Mouse (Mus musculus): ENCODE data around the gene Chtf18.

DNA sequence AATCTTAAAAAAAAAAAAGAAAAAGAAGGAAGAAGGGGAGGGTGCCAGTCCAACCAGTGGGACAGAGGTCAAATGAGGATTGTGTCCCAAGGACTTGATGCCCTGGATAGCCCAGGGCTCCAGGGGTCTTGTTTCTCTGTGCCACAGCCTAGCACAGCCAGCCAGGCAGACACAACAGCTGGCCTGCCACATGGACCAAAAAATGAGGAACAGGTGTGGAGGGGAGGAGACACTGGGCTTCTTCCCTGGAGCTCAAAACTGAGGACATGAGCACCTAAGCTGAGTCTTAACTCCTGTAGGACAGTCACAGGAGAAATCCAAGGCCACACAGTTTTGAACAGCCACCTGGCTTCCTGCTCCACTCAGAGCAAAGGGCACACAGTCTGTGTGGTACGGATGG, 31.0 kb downstream of the Chtf18 start:
- TF ChIP-seq CTCF (IDR thresholded peaks at IDR 0.05; ENCODE audit: control insufficient read depth, insufficient read depth, insufficient read length): no peak
- TF ChIP-seq CEBPB (IDR thresholded peaks at IDR 0.05; ENCODE audit: low read depth): no peak
- no peak for TF ChIP-seq MAX (IDR thresholded peaks at IDR 0.05)
- TF ChIP-seq MYOD1 (IDR thresholded peaks at IDR 0.05; ENCODE audit: control insufficient read depth, insufficient read length, low read depth): no peak
- no peak for TF ChIP-seq USF1 (IDR thresholded peaks at IDR 0.05; ENCODE audit: low read depth)
- no peak for TF ChIP-seq MYOG (IDR thresholded peaks at IDR 0.05; ENCODE audit: control insufficient read depth, extremely low read depth, insufficient read length)

All from C2C12 (cell line).